8 mouse cellular contexts compared by ENCODE assay signal in the genomic region with DNA sequence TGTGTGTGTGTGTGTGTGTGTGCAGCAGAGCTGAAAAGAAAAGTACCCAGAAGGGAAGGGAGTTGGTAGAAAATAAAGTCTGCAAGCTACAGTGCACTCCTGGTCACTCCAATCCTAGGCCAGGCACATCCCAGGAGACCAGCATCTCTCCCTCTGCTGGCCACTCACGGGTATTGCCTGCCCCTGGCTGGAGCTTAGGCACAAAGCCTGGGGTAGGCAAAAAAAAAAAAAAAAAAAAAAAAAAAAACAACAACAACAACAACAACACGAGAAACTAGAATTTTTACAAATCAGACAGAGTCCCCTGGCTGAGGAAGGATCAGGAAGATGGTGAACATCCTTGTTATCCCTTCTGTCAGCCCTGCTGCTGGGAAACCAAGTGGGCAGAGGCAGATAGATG. TPM values are rescaled to one million over a fixed set of nuclear protein-coding genes. Genes with fewer than 3 reads are reported as not detected.
DNase-seq lines count a peak whose midpoint lies in the region; ATAC-seq lines count a peak whose summit lies in the region.

No protein-coding gene starts in this region.

- 0 out of 2 replicates have a peak, but pooled peaks cover 2% of the 10 kb centered on the region for H3K36me3 ChIP-seq in limb, embryonic 11.5 days (ENCODE audit: control insufficient read depth, insufficient read depth, low read length)
- H3K36me3 ChIP-seq in neural tube, embryonic 11.5 days (ENCODE audit: control insufficient read depth, insufficient read depth, low read length): no peaks in the 10 kb centered on the region

- H3K4me1 ChIP-seq in limb, embryonic 11.5 days (ENCODE audit: control insufficient read depth, insufficient read depth, low read length): peaks cover under 1% of the 10 kb centered on the region; the same call in 1 of the 2 replicates
- no peaks in the 10 kb centered on the region for H3K4me1 ChIP-seq in neural tube, embryonic 11.5 days (ENCODE audit: control insufficient read depth, insufficient read depth, low read length)

- peak overlapping the region; percentile 15; the same call in 1 of the 2 replicates for H3K4me2 ChIP-seq in limb, embryonic 11.5 days (ENCODE audit: low read depth, severe bottlenecking)
- no peak overlapping the region for H3K4me2 ChIP-seq in neural tube, embryonic 11.5 days (ENCODE audit: low read depth)

- no peak overlapping the region for H3K27ac ChIP-seq in limb, embryonic 11.5 days (replicated peaks; ENCODE audit: low read depth, low read length)
- no peak overlapping the region for H3K27ac ChIP-seq in neural tube, embryonic 11.5 days (ENCODE audit: low read depth, low read length)

- H3K27me3 ChIP-seq in limb, embryonic 11.5 days (ENCODE audit: control insufficient read depth, insufficient read depth, low read length): no peaks in the 10 kb centered on the region
- no peaks in the 10 kb centered on the region for H3K27me3 ChIP-seq in neural tube, embryonic 11.5 days (ENCODE audit: control insufficient read depth, insufficient read depth, low read length)

- H3K9ac ChIP-seq in limb, embryonic 11.5 days (ENCODE audit: low read length): no peak overlapping the region
- no peak overlapping the region for H3K9ac ChIP-seq in neural tube, embryonic 11.5 days (ENCODE audit: low read length)

- intact Hi-C loops in gastrocnemius, postnatal 14 days (cut with DNase I; ENCODE audit: low total_unique reads): no loop called here

- no peak for ATAC-seq in limb, embryonic 11.5 days (ENCODE audit: insufficient number of reproducible peaks, low FRiP score, low TSS enrichment, low read depth)
- no peak for ATAC-seq in neural tube, embryonic 11.5 days (ENCODE audit: insufficient read depth, low FRiP score, low TSS enrichment)
- ATAC-seq in activated CD4-positive, CD25-positive, alpha-beta regulatory T cell, adult 4 months: no peak

- H3K9me3 ChIP-seq in limb, embryonic 11.5 days (ENCODE audit: control insufficient read depth, low read length): no peaks in the 10 kb centered on the region
- no peaks in the 10 kb centered on the region for H3K9me3 ChIP-seq in neural tube, embryonic 11.5 days (ENCODE audit: control insufficient read depth, low read length)

- WGBS in limb, embryonic 11.5 days: 30% methylated on average over 2 of the region's 2 CpGs
- WGBS in neural tube, embryonic 11.5 days: 22% methylated on average over 2 of the region's 2 CpGs

- no peak overlapping the region for H3K4me3 ChIP-seq in limb, embryonic 11.5 days (ENCODE audit: low read depth, low read length)
- H3K4me3 ChIP-seq in neural tube, embryonic 11.5 days (ENCODE audit: low read depth, low read length): no peak overlapping the region

- peak; percentile 48 for DNase-seq in gastrocnemius, postnatal 10 days
- DNase-seq in gastrocnemius, adult 8-10 months (ENCODE audit: low spot score in 2 of 2): no peak
- peak; percentile 49 to 63 for DNase-seq in urinary bladder, postnatal 36 days (ENCODE audit: low spot score in 2 of 2)
- no peak for DNase-seq in urinary bladder, adult 18-20 months (ENCODE audit: low spot score in 2 of 2)
- DNase-seq in gastrocnemius, postnatal 14 days: peak; percentile 59
- DNase-seq in limb, embryonic 11.5 days (ENCODE audit: low spot score): peak; percentile 78
- DNase-seq in neural tube, embryonic 11.5 days (ENCODE audit: low spot score): peak; percentile 72

RNA-seq across cellular contexts. Expression of a gene that starts 9.0 kb away (rescaled TPM):
- under 1 TPM in 1 of 2 experiments, not detected in 1; 0.41 TPM for total RNA-seq in gastrocnemius, postnatal 10 days (2021)
- not detected for total RNA-seq in gastrocnemius, adult 8-10 months (2022)
- under 1 TPM in 1 of 2 experiments, not detected in 1; 0.14 TPM for total RNA-seq in gastrocnemius, postnatal 14 days (2021)
- polyA plus RNA-seq in limb, embryonic 11.5 days (2014; fragmentation: Nextera tagmentation; extraction: Ambion mirVana): 37.0 and 41.3 TPM in 2 replicates
- 10.1 and 10.3 TPM in 2 replicates for polyA plus RNA-seq in neural tube, embryonic 11.5 days (2014; fragmentation: Nextera tagmentation; extraction: Ambion mirVana)
- not detected for polyA plus RNA-seq in activated CD4-positive, CD25-positive, alpha-beta regulatory T cell, adult 4 months (2017; shearing (Covaris generic))

RNA-seq across cellular contexts. Expression of a gene that starts 37.8 kb away (rescaled TPM):
- 1 to 10 TPM; 5.6 to 7.0 TPM for total RNA-seq in gastrocnemius, postnatal 10 days (2021)
- total RNA-seq in gastrocnemius, adult 8-10 months (2022): 1 to 10 TPM; 1.5 to 2.8 (median 2.1) TPM
- total RNA-seq in gastrocnemius, postnatal 14 days (2021): 1 to 10 TPM; 3.9 to 6.6 TPM
- polyA plus RNA-seq in limb, embryonic 11.5 days (2014; fragmentation: Nextera tagmentation; extraction: Ambion mirVana): 4.1 and 4.7 TPM in 2 replicates
- 46.7 and 57.0 TPM in 2 replicates for polyA plus RNA-seq in neural tube, embryonic 11.5 days (2014; fragmentation: Nextera tagmentation; extraction: Ambion mirVana)
- 1 to 10 TPM; 2.8 to 4.1 TPM for polyA plus RNA-seq in activated CD4-positive, CD25-positive, alpha-beta regulatory T cell, adult 4 months (2017; shearing (Covaris generic))

RNA-seq across cellular contexts. Expression of a gene that starts 46.9 kb away (rescaled TPM):
- 10 to 100 TPM; 11.4 to 15.6 TPM for total RNA-seq in gastrocnemius, postnatal 10 days (2021)
- 10 to 100 TPM; 33.2 to 62.2 (median 41.4) TPM for total RNA-seq in gastrocnemius, adult 8-10 months (2022)
- 10 to 100 TPM; 19.0 to 37.9 TPM for total RNA-seq in gastrocnemius, postnatal 14 days (2021)
- 10.6 and 12.3 TPM in 2 replicates for polyA plus RNA-seq in limb, embryonic 11.5 days (2014; fragmentation: Nextera tagmentation; extraction: Ambion mirVana)
- 12.7 and 15.5 TPM in 2 replicates for polyA plus RNA-seq in neural tube, embryonic 11.5 days (2014; fragmentation: Nextera tagmentation; extraction: Ambion mirVana)
- 1 to 10 TPM; 1.0 to 1.3 TPM for polyA plus RNA-seq in activated CD4-positive, CD25-positive, alpha-beta regulatory T cell, adult 4 months (2017; shearing (Covaris generic))

Comparison
In these comparisons a context has a peak if more than half of its experiments do, and no peak if none do; other contexts are left out.
1. DNase-seq: peak in gastrocnemius, postnatal 10 days (single experiment), urinary bladder, postnatal 36 days (2 of 2), gastrocnemius, postnatal 14 days (single experiment), limb, embryonic 11.5 days (single experiment) and neural tube, embryonic 11.5 days (single experiment); none in gastrocnemius, adult 8-10 months (0 of 2) and urinary bladder, adult 18-20 months (0 of 2).